Mouse (Mus musculus): ENCODE data around the gene Lmln.
"Not testable (repeated sequence)": the region's sequence is repeated elsewhere in the genome, so short reads cannot be mapped to it uniquely, and the experiment has no call there.

The Lmln gene

DNA sequence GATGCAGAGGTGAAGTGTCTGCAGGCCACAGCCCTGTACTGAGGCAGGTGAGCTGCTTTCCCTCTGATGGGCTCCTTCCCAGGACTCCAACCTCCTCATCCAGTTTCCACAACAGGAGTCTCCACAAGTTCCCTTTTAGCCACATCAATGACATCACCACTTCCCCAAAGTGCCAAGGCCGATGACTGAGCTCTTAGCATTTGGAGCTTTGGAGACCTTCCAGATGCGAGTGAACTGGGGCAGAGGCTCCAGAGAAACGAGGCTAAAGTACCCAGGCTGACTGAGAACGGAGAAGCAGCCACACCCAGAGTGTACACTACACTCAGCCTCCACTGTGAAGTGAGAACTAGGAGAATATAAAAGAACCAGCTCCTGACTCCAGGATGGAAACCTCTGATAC lies 68.4 kb downstream of the Lmln start:
- peak in 1 of 2 experiments; percentile 3 for DNase-seq (ENCODE audit: low read depth in 1 of 2, low spot score in 2 of 2)

DNA sequence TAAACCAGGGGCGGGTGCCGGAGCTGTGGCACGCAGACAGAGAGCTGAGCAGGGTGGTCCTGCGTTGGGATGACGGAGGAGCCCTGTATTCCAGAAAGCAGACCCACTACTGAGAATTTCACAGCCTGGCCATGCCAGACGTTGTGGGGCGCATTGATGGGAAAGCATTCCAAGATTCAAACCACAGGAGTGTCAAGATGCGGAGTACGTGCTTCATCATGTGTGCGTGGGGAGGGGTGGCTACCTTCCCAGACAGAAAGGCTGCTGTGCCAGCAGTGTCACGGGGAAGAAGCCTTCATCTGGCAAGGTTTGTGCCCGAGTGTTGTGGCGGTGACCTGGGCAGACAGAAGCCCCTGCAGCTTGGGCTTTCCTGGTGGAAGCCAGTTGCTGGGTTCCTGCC lies 70.9 kb downstream of the Lmln start:
- no peak for DNase-seq (ENCODE audit: low read depth in 1 of 2, low spot score in 2 of 2)

DNA sequence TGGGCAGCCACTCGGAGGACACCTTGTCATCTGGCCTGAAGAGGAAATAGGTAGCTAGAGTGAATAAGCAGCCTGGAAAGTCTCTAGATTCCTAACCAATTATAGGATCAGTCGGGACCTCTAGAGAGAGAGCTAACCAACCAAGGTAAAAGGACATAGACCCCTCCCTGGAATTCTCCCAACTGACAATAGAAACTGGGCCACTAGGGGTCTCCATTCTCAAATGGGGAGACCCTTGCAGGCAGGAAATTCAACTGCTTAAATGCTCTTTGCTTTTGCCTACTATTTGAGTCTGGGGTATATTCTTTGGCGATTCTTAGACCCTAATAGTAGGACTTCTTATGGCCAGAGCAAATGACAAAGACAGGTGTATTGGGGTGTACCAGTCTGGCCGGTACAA lies 72.8 kb downstream of the Lmln start:
- DNase-seq (ENCODE audit: low read depth in 1 of 2, low spot score in 2 of 2), result no peak

DNA sequence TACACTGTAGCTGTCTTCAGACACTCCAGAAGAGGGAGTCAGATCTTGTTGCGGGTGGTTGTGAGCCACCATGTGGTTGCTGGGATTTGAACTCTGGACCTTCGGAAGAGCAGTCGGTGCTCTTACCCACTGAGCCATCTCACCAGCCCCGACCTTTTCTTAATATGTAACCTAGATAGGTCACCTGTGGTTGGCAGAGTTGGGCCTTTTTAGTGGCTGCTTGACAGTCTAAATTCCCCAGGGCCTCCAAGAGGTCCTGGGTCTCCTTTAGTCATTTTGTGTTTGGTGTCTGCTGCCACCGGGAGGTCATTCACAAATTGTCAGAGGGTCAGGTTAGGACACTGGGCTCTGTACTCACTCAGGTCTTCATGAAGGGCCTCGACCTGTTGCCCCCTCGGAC lies 76.7 kb downstream of the Lmln start:
- not testable (repeated sequence) for DNase-seq (ENCODE audit: low read depth in 1 of 2, low spot score in 2 of 2)

DNA sequence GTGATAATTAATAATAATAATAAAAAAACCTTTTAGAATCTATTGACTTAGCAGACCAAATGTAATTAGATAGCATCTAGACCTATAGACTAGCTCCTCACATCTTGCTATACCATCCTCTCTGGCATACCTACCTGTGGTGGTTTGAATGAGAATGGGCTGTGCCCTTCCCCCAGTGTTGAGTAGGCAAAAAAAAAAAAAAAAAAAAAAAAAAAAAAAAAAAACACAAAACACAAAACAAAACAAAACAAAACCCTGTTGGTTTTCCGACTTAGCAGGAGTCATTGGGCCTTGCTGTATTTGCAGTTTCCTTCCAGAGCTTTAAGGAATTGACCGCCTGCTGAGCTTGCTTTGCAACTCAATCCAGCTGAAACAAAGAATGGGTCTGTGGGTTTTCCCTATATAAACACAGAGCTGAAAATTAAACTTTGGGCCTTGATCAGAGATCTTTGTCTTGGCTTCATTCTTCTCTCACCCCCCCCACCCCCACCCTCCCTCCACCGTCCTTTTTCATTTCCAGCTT lies 79.5 kb downstream of the Lmln start:
- no peak for DNase-seq (ENCODE audit: low read depth in 1 of 2, low spot score in 2 of 2)

DNA sequence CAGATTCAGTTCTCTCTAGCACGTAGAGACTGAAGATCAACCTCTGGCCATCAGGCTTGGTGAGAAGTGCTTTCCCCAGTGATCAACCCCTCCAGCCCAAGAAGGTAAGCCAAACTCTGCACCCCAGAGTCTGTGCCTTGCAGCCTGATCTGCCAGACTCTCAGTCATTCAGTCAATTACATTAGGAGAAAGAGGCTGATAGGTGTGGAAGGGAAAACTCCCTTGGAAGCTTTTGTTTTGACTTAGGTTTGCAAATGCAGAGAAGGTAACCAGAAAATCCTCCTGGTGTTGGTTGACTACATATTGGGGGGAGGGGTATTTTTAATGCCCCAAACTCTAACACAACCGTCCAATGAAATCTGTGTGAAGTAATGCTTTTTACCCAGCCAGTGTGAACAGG lies 81.1 kb downstream of the Lmln start:
- no peak for DNase-seq (ENCODE audit: low read depth in 1 of 2, low spot score in 2 of 2)

DNA sequence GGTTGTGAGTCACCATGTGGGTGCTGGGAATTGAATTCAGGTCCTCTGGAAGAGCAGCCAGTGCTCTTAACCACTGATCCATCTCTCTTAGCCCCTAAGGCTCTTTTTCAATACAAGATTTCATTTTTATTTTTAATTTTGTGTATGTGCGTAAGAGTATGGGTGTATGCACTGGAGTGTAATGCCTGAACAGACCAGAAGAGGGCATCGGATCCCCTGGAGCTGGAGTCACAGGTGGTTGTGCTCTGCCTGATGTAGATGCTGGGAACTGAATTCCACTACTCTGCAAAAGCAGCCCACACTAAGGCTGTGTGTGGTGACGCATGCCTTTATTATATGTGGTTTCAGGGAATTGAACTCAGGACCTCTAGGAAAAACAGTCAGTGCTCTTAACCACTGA lies 83.9 kb downstream of the Lmln start:
- no peak for DNase-seq (ENCODE audit: low read depth in 1 of 2, low spot score in 2 of 2)

DNA sequence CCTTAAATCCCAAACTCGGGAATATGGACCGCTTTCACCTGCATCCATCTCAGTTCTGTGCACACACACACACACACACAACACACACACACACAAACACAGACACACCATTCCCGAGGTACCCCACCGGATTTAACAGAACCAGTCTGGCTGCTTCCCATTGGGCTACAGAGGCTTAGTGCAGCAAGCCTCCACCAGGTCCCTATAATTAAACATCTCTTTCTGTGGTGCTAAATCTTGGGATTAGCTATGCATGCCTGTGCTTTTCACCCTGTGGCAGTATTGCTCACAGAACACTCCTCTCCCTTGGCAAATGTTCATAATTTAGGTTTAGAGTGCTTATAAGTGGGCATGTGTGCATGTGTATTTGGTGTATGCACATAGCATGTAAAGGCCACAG lies 85.8 kb downstream of the Lmln start:
- DNase-seq (ENCODE audit: low read depth in 1 of 2, low spot score in 2 of 2), result no peak

DNA sequence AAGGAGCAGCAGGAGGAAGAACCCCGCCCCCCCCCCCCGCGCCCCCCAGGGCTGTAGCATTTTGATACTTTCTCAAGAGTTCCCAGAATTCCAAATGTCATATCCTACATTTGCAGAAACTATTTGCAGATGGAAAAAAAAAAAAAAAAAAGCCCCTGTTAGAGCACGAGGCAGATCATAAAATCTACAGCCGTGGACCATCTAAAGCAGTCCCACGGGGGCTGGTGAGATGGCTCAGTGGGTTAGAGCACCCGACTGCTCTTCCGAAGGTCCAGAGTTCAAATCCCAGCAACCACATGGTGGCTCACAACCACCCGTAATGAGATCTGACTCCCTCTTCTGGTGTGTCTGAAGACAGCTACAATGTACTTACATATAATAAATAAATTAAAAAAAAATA lies 88.6 kb downstream of the Lmln start:
- not testable (repeated sequence) for DNase-seq (ENCODE audit: low read depth in 1 of 2, low spot score in 2 of 2)

DNA sequence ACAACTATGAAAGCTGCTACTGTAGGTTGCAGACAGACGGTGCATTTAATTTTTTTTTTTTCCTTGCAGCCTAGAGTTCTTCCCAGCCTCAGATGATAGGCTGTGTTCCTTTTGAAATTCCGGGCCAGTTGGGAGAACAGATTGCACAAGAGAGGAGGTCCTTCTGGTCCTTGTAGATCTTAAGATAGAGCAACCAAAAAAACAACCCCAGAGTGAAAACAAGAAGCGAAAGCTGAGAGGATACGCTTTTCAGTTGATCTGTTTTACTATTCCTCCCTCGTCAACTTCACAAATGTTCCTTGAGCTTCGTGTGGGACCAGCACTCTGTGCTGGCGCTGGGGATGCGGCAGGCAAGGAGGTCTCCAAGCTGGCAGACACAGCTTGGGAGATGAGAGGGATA lies 89.2 kb downstream of the Lmln start:
- DNase-seq (ENCODE audit: low read depth in 1 of 2, low spot score in 2 of 2), result no peak

DNA sequence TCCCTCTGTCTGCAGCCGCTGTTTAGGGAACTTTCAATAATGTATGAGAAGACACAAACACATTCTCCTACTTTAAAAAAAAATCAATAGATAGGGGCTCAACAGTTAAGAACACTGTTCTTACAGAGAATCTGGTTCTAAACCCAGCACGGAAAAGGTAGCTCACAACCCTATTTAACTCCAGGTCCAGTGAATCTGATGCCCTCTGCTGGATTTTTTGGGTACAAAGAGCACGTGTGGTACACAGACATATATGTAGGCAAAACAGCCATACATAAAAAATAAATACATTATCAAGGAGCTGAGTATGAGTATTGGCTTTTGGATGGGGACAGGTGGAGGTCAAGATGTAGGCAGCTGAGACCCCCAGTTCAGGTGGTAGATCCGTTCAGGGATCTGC lies 92.7 kb downstream of the Lmln start:
- no peak for DNase-seq (ENCODE audit: low read depth in 1 of 2, low spot score in 2 of 2)

DNA sequence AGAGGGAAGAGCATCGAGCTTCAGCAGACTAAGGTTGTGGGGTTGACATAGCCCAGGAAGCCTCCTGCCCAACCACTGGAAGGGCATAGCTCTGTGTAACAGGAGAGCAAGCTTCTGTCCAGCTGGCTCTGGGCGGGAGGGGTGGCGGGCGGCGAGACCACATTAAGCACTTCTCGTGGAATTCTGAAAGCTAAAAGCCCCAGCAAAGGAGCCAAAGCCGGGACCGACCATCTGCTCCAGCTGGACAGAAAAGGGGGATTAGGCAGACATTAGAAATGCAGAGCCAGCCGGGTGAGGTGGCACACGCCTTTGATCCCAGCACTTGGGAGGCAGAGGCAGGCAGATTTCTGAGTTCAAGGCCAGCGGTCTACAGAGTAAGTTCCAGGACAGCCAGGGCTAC lies 95.7 kb downstream of the Lmln start:
- DNase-seq (ENCODE audit: low read depth in 1 of 2, low spot score in 2 of 2), result no peak

DNA sequence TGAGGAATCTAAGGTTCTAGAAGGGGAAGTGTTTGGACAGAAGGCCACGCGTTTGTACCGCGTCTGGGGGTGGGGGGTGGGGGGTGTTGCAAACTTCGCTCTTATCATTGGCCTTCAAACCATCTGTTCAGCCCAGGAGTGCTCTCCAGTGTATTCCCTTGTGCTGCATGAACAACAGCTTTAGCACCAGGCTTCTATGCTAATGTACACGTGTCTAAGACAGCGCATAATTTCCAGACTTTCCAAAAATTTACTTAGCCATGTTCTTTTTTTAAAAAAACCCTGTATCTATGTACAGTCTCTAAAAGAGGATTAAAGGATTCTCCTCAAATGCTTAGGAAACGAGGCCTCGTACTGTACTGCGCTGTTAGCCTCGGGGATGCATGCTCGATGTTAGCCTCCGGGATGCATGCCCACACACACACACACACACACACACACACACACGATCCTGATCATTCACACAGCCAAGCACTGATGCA lies 96.3 kb downstream of the Lmln start:
- DNase-seq (ENCODE audit: low read depth in 1 of 2, low spot score in 2 of 2), result no peak

DNA sequence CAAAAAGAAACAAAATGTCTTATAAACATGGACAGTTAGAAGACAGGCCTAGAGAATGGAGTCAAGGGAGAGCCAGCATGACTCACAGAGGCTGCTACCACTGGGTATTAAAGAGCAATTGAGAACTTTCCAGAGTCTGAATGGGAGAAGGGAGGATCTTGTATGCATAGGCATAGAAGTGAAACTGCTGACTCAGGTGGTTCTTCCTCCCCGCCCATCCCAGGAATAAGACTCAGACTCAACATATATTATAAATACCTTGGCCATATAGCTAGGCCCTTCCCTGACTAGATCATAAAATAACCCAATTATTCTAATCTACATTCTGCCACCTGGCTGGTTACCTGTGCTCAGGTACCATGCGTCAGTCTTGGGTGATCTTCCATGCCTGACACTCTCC lies 97.0 kb downstream of the Lmln start:
- no peak for DNase-seq (ENCODE audit: low read depth in 1 of 2, low spot score in 2 of 2)

DNA sequence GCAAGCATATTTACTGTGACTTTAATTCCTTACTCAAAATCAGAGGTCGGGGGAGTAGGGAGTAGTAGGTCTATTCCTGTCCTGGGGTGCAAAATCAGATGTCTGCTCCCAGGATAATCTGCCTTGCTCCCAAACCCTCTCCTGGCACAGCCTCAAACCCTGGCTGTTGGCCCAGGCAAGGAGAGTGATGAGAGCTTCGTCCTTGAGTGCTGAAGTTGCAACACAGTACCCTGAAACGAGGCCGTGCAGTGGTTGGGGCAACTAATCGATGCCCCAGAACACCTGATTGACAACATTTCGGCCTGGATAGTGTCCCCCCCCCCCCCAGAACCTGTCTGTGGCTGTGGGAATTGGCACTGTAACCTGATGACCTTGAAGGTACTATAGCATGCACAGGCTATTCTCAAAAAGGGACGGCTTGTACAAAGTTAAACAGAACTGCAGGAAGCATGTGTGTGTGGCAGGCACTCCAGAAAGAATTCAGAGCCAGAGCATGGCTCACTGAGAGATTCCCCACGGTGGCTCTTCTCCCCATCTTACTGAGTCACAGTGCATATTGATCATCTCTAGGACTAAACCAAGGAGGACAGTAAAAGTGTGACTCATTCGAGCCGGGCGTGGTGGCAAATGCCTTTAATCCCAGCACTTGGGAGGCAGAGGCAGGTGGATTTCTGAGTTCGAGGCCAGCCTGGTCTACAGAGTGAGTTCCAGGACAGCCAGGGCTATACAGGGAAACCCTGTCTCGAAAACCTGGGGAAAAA lies 101.2 kb downstream of the Lmln start:
- DNase-seq (ENCODE audit: low read depth in 1 of 2, low spot score in 2 of 2), result no peak

DNA sequence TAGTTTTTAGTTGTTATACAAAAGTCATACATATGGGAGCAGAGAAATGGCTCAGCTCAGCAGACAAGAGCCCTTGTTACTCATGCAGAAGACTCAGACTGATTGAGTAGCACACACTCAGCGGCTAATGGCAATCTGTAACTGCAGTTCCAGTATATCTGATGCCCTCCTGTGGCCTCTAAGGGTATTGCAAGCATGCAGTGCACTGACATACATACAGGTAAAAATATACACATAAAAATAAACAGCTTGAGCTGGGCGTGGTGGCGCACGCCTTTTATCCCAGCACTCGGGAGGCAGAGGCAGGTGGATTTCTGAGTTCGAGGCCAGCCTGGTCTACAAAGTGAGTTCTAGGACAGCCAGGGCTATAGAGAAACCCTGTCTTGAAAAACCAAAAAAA lies 104.0 kb downstream of the Lmln start:
- peak in 1 of 2 experiments; percentile 41 for DNase-seq (ENCODE audit: low read depth in 1 of 2, low spot score in 2 of 2)

DNA sequence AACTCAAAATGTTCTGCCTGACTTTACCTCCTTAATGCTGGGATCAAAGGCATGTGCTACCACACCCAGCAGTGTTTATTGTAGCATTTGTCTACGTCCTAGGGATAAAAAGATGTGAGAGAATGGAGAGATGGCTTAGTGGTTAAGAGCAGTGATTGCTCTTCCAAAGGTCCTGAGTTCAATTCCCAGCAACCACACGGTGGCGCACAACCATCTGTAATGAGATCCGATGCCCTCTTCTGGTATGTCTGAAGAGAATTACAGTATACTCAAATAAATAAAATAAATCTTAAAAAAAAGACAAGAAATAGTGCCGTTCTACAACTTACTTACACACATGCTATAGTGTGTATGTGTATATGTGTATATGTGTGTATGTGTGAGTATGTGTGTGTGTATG lies 105.2 kb downstream of the Lmln start:
- DNase-seq (ENCODE audit: low read depth in 1 of 2, low spot score in 2 of 2), result no peak

DNA sequence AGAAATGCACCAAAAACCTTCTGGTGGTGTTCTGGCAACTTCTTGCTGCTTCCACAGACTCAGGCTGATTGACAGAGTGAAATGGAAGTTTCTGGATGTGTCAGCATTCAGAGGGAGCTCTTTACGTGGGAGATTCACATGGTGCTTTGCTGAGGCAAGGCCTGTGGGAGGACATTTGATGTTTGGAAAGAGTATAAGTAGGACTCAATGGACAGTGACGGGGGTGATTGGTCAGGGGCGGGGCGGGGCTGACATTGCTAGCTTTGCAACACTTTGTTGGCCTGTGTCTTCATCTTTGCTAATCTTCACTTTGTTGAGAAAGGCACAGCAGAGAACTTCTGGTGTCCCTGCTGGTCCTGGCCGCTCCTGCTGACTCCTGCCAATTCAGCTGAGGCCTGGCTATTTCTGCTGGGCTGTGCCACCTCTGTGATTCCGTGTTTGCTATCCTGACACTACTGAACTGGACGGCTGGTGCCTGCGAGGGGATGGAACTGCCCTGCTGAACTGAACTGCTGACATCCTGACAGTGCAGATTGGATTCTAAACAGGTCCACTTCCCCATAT lies 107.2 kb downstream of the Lmln start:
- DNase-seq (ENCODE audit: low read depth in 1 of 2, low spot score in 2 of 2), result no peak

DNA sequence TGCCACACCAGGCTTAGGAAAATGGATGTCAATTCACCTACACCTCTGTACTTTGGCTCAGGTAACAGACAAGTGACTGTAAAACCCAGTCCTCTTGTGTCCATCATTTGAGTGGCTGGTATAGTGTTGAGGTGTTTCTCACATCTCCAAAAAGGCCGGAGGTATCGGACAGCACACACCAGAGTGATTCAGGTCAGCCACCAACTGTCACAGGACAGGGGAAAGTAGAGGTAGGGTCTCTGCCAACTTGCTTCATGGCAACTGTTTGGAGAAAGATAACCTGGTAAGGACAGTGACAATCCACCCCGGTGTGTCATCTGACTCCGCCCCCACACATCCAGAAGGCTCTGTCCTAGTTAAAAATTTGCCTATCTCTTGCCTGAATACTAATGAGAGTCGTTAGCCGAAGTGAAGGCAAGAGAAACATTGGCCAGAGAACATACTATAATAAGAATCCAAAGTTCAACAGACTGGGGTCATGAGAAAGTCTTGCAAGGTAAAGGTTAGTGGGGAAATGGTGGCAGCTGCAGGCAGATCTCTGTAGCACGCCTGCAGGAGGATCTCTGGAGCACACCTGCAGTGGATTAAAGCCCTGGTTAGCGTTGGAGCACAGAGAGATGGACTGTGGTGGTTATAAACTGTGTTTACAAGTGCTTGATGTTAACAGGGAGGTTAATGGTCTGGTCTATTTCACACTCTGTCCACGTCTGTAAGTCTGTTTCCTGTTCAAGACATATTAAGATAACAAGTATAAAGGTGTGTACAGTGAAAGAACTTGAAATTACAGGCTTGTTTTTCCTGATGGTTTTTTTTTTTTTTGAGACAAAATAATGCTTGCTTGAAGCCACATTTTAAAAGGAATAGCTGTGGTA lies 108.6 kb downstream of the Lmln start:
- no peak for DNase-seq (ENCODE audit: low read depth in 1 of 2, low spot score in 2 of 2)

DNA sequence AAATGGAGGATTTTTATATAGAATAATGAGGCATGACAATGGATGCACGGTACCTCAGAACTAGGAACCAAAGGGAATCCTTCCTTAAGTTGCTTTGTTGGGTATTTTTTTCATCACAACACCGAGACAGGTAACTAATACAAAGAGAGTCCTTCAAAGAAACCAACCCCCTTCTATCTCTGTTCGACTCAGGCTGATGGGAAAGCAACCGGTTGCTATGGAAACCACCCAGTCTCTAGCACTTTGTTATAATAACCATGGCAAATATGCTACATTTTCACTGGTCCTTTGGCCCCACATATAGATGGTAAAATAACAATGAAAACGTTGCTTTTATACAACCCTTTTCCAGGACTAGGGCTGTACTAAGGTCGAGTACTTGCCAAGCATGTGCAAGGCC lies 109.5 kb downstream of the Lmln start:
- DNase-seq (ENCODE audit: low read depth in 1 of 2, low spot score in 2 of 2), result no peak

DNA sequence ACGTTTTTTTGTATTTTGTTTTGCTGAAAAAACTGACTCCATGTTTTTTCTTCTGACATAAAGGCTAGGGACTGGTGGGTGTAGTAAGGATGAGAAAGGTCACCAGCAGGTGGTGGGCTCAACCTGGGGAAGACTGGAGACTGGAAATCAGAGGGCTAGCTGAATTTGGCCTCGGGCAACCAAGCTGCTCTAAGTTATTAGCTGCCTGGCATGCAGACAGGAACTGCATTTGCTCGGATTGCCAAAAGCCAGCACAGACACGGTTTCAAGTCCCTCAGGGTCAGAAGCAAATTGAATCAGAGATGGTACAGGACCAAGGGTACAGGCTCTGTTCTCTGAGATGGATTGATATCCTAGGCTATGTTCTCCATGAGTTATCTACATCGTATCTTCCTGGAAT lies 110.8 kb downstream of the Lmln start:
- DNase-seq (ENCODE audit: low read depth in 1 of 2, low spot score in 2 of 2), result no peak

DNA sequence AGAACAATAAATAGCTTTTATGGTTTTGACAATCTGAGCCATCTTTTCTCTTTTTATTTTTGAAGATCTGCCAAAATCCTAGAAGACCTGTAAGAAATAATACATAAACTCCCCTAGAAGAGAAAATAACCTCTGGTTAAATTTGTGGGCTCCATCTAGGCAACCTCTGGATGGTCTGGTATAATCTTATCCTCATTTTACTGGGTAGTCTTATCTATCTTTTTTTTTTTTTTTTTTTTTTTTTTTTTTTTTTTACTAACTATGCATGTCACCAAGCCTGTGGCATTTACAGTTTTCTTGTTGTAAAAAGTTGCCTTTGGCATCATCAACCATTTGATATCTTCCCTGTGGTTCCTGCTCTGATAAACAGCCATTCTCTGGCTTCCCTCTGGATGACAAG lies 112.4 kb downstream of the Lmln start:
- DNase-seq (ENCODE audit: low read depth in 1 of 2, low spot score in 2 of 2), result no peak

Measured in monocyte, adult 2 months (primary cell).